Mouse (Mus musculus) midbrain, embryonic 12.5 days (tissue): Measurements from ENCODE around the gene Fam198b. TPM values are rescaled to one million over a fixed set of nuclear protein-coding genes. Genes with fewer than 3 reads are reported as not detected.

Source experiments
- ATAC-seq: fragments of 200-750 bp; cut with Nextera tagmentation; 2 replicates; pipeline ENCODE4 v1.8.0; 2017; ENCODE audit warnings: low read depth, moderate TSS enrichment, moderate library complexity; ENCODE audit not compliant: low FRiP score
- H3K27ac ChIP-seq: fragments of 300-500 bp; sonication (generic); replicated peaks from 2 replicates; pipeline ENCODE4 v1.5.1; 2016; ENCODE audit warnings: mild to moderate bottlenecking
- H3K27me3 ChIP-seq: fragments of 300-500 bp; sonication (generic); 2 replicates; pipeline ENCODE4 v1.6.1; 2016; ENCODE audit warnings: mild to moderate bottlenecking
- H3K36me3 ChIP-seq: fragments of 300-500 bp; sonication (generic); 2 replicates; pipeline ENCODE4 v1.6.1; 2016
- H3K4me1 ChIP-seq: fragments of 300-500 bp; sonication (generic); 2 replicates; pipeline ENCODE4 v1.6.1; 2016
- H3K4me2 ChIP-seq: fragments of 300-500 bp; sonication (generic); replicated peaks from 2 replicates; pipeline ENCODE4 v1.6.1; 2016; ENCODE audit warnings: mild to moderate bottlenecking, moderate library complexity
- H3K4me3 ChIP-seq: fragments of 300-500 bp; sonication (generic); 2 replicates; pipeline ENCODE4 v1.5.1; 2016; ENCODE audit warnings: mild to moderate bottlenecking
- H3K9ac ChIP-seq: fragments of 300-500 bp; sonication (generic); replicated peaks from 2 replicates; pipeline ENCODE4 v1.6.1; 2016; ENCODE audit warnings: mild to moderate bottlenecking, moderate library complexity
- H3K9me3 ChIP-seq: fragments of 300-500 bp; sonication (generic); 2 replicates; pipeline ENCODE4 v1.6.1; 2016; ENCODE audit warnings: mild to moderate bottlenecking
- WGBS: fragments of 180-500 bp; shearing (Covaris S2); methylation state at CpG from one replicate; pipeline ENCODE4 v1.1.7; 2016; 5-methylcytosine and 5-hydroxymethylcytosine counted together
- polyA plus RNA-seq: library from polyadenylated mRNA; unstranded; fragments of >200 nt; fragmentation: Nextera tagmentation; extraction: Ambion mirVana; gene quantifications from 2 replicates; pipeline ENCODE4 v1.2.1, GENCODE M21; 2016

Fam198b gene
- polyA plus RNA-seq, 1 experiment from 2014 or later = 2.8 TPM

- 82% methylated on average over 10 of the region's 10 CpGs for WGBS
- ATAC-seq = no peak
- no peak overlapping the region for H3K4me3 ChIP-seq
- no peaks in the 10 kb centered on the region for H3K36me3 ChIP-seq
- no peak overlapping the region for H3K4me2 ChIP-seq
- no peak overlapping the region for H3K27ac ChIP-seq
- H3K9me3 ChIP-seq = no peaks in the 10 kb centered on the region
- 0 out of 2 replicates have a peak, but pooled peaks cover 2% of the 10 kb centered on the region for H3K4me1 ChIP-seq
- H3K27me3 ChIP-seq = no peaks in the 10 kb centered on the region
- H3K9ac ChIP-seq = no peak overlapping the region
Measured at GRCm38 (mm10) chr3:79904238-79904757, 20.0 kb downstream of the Fam198b start.

- no peak overlapping the region for H3K4me3 ChIP-seq
- 0 out of 2 replicates have a peak, but pooled peaks cover 2% of the 10 kb centered on the region for H3K4me1 ChIP-seq
- H3K27ac ChIP-seq = no peak overlapping the region
- no peaks in the 10 kb centered on the region for H3K9me3 ChIP-seq
- no peaks in the 10 kb centered on the region for H3K36me3 ChIP-seq
- H3K4me2 ChIP-seq = no peak overlapping the region
- ATAC-seq = no peak
- no peaks in the 10 kb centered on the region for H3K27me3 ChIP-seq
- H3K9ac ChIP-seq = no peak overlapping the region
Measured at GRCm38 (mm10) chr3:79905397-79905796, 21.1 kb downstream of the Fam198b start.

DNA sequence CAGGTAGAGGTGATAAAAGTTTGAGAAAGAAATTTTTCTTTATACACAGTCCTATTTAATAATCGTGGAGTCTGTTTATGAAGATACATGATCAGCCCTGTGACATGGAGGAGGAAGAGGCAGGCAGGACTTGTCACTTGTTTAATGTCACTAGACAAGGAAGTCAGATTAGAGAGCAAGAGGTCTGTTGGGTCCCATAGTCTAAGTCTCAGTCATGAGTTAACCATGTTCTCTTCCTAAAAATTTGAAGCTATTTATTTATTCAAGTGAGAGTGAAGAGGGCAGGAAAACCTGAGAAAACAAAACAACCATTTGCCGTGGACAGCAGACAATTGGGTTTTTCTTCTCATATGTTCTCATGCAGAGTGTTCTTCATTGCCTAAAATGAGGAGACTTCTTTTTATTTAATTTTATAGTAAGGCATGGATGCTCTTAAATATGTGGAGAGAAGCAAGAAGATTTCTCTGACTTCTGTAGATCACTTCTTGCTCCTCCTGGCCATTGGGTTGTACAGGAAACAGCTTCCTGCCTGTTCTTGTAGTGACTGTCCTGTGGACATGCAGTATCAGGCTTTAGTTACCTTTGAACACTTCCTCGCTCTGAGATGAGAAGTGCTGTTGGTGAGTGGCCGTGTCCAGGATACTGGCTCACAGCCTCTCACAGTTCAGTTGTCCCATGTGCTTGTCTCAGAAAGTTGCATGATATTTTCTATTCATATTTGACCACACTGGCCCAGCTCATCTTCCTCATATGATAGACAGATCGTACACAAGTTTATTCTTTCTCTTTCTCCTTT, 22.1 kb downstream of the Fam198b start:
- Histone ChIP-seq H3K4me2 (no peak overlapping the region), H3K4me1 (0 out of 2 replicates have a peak, but pooled peaks cover 2% of the 10 kb centered on the region), H3K27me3 (no peaks in the 10 kb centered on the region), H3K27ac (no peak overlapping the region), H3K36me3 (no peaks in the 10 kb centered on the region), H3K9me3 (no peaks in the 10 kb centered on the region), H3K4me3 (no peak overlapping the region), H3K9ac (no peak overlapping the region)
- 89% methylated on average over 5 of the region's 5 CpGs for WGBS
- no peak for ATAC-seq

DNA sequence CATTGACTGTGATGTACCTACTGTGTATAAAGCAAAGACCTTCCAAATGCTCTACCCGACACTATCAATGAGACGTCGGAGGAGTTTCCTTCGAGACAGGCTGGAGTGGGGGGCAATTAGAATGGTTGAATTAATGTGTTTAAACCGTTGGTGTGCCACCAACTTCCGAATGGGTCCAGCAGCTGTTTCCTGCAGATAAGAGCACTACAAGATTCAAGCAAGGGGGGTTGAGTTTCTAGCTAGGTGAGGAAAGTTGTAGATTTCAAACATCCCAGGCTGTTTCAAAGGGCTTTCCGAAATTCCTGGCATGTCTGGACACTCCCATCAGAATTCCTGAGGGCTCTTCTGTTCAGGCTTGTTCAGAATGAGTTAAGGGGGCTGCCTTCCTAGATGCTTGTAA, 22.9 kb downstream of the Fam198b start:
- Histone ChIP-seq H3K36me3 (no peaks in the 10 kb centered on the region), H3K4me2 (no peak overlapping the region), H3K4me1 (0 out of 2 replicates have a peak, but pooled peaks cover 2% of the 10 kb centered on the region), H3K4me3 (no peak overlapping the region), H3K9me3 (no peaks in the 10 kb centered on the region), H3K27ac (no peak overlapping the region), H3K27me3 (no peaks in the 10 kb centered on the region), H3K9ac (no peak overlapping the region)
- 73% methylated on average over 7 of the region's 7 CpGs for WGBS
- ATAC-seq = no peak

DNA sequence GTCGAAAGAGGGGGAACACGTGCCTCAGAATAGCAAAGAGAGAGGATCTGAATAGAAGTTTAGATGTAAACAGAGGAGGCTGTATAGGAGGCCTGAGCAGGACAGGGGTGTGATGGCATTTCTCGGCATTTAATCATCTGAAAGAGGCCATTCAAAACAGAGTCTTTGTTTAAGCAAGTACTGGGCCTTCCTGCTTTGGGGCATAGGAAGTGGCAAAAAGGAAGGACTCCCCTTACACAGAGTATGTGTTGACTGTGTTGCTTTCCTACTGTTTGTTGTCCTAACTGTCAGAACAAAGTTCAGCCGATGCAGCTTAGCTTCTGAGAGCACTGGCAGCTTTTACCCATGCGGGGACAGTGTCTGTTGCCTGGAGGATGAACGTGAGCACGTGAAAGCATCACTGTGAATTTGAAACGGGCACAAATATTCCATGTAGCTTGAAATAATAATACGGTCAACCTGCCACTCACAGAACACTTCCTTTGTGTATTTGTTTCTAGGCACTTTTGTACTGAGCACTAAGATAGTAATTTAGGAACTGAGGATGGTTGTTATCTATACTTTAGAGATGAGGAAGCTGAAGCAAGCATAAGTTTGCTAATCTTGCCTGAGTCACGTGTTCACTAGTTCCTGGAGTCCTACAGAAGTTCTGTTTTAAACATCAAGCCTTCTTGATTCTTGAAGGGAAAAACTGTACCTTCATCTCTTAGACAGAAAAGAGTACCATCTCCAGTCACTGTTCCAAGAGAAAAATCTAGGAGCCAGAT, 26.2 kb downstream of the Fam198b start:
- no peak overlapping the region for H3K9ac ChIP-seq
- H3K36me3 ChIP-seq = no peaks in the 10 kb centered on the region
- no peak overlapping the region for H3K4me3 ChIP-seq
- WGBS = 67% methylated on average over 10 of the region's 10 CpGs
- no peaks in the 10 kb centered on the region for H3K4me1 ChIP-seq
- no peak overlapping the region for H3K27ac ChIP-seq
- ATAC-seq = no peak
- H3K9me3 ChIP-seq = no peaks in the 10 kb centered on the region
- no peak overlapping the region for H3K4me2 ChIP-seq
- H3K27me3 ChIP-seq = no peaks in the 10 kb centered on the region

- WGBS = 86% methylated on average over 3 of the region's 3 CpGs
- no peak for ATAC-seq
- H3K4me1 ChIP-seq = no peaks in the 10 kb centered on the region
- no peak overlapping the region for H3K27ac ChIP-seq
- no peak overlapping the region for H3K4me3 ChIP-seq
- no peaks in the 10 kb centered on the region for H3K27me3 ChIP-seq
- H3K9ac ChIP-seq = no peak overlapping the region
- no peak overlapping the region for H3K4me2 ChIP-seq
- no peaks in the 10 kb centered on the region for H3K9me3 ChIP-seq
- no peaks in the 10 kb centered on the region for H3K36me3 ChIP-seq
Measured at GRCm38 (mm10) chr3:79911166-79911565, 26.8 kb downstream of the Fam198b start.

- 82% methylated on average over 5 of the region's 5 CpGs for WGBS
- H3K9ac ChIP-seq = no peak overlapping the region
- H3K4me2 ChIP-seq = no peak overlapping the region
- H3K27ac ChIP-seq = no peak overlapping the region
- no peaks in the 10 kb centered on the region for H3K36me3 ChIP-seq
- H3K27me3 ChIP-seq = no peaks in the 10 kb centered on the region
- H3K9me3 ChIP-seq = no peaks in the 10 kb centered on the region
- no peak for ATAC-seq
- no peaks in the 10 kb centered on the region for H3K4me1 ChIP-seq
- H3K4me3 ChIP-seq = no peak overlapping the region
Measured at GRCm38 (mm10) chr3:79914012-79914411, 29.7 kb downstream of the Fam198b start.

DNA sequence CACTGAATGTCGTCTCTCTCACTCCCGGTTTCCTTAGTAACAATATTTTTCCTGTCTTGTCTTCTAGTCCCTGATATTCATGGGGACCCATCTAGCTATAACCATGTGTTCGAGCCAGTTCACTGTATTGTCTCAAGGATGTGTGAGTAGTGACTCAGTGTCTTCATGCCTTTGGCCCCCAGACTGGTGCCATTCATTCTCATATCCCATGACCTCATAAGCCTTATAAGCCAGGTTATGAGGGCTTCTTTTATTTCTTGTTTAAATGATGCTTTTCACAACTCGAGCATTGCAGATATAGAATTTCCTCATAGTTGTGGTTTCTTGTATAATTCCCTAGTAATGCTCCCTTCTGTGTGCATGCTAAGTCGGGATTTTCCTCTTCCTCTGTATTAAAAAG, 31.9 kb downstream of the Fam198b start:
- Histone ChIP-seq H3K9ac (no peak overlapping the region), H3K4me3 (no peak overlapping the region), H3K36me3 (no peaks in the 10 kb centered on the region), H3K4me1 (no peaks in the 10 kb centered on the region), H3K27ac (no peak overlapping the region), H3K9me3 (no peaks in the 10 kb centered on the region), H3K27me3 (no peaks in the 10 kb centered on the region), H3K4me2 (no peak overlapping the region)
- WGBS = 85% methylated on average over 5 of the region's 5 CpGs
- no peak for ATAC-seq

GRCm38 (mm10) chr3:79918761-79919160, 34.4 kb downstream of the Fam198b start:
- no peaks in the 10 kb centered on the region for H3K9me3 ChIP-seq
- H3K27ac ChIP-seq = no peak overlapping the region
- H3K4me1 ChIP-seq = no peaks in the 10 kb centered on the region
- no peak for ATAC-seq
- H3K27me3 ChIP-seq = no peaks in the 10 kb centered on the region
- H3K4me2 ChIP-seq = no peak overlapping the region
- H3K4me3 ChIP-seq = no peak overlapping the region
- no peak overlapping the region for H3K9ac ChIP-seq
- no peaks in the 10 kb centered on the region for H3K36me3 ChIP-seq

GRCm38 (mm10) chr3:79925950-79926697, 41.8 kb downstream of the Fam198b start:
- Histone ChIP-seq H3K9ac (no peak overlapping the region), H3K4me3 (no peak overlapping the region), H3K27me3 (no peaks in the 10 kb centered on the region), H3K36me3 (no peaks in the 10 kb centered on the region), H3K4me2 (no peak overlapping the region), H3K9me3 (no peaks in the 10 kb centered on the region), H3K4me1 (peaks cover 7% of the 10 kb centered on the region), H3K27ac (no peak overlapping the region)
- WGBS = 69% methylated on average over 5 of the region's 5 CpGs
- ATAC-seq = no peak

DNA sequence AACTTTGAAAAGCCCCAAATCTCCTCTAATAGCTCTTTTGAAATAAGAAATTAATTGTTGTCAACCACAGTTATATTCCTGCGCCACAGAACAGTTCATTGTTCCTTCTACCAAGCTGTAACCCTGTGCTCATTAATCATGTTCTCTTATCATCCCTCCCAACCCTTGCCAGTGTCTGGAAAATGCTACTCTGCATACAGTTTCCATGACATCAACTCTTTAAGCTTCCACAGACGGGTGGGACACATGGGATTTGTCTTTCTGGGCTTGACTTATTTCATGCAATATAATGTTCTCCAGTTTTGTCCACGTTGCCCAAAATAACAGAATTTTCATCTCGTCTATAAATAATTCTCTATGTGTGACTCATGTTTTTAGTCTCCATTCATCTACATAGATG, 42.7 kb downstream of the Fam198b start:
- no peak for ATAC-seq
- H3K27me3 ChIP-seq = no peaks in the 10 kb centered on the region

DNA sequence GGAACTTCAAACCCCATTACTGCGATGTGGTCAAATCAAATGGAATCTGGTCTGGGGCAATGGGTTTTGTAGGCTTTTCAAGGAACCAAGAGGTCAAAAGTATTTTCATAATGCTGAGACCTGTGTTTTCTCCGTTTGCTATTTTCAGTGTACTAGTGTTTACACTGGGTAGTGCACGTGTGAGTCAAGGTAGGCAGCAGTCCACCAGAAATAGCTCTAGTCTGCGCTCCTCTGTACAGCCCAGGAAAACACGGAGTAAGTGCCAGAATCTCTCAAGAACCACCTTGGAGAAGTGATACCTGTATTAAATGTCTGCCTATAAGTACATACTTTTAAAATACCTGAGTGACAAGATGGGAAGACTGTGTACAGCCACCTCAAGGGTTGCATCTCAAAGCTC, 44.1 kb downstream of the Fam198b start:
- no peaks in the 10 kb centered on the region for H3K9me3 ChIP-seq
- peaks cover 7% of the 10 kb centered on the region for H3K4me1 ChIP-seq
- no peak for ATAC-seq
- H3K27ac ChIP-seq = no peak overlapping the region
- no peaks in the 10 kb centered on the region for H3K36me3 ChIP-seq
- no peak overlapping the region for H3K4me2 ChIP-seq
- H3K27me3 ChIP-seq = no peaks in the 10 kb centered on the region
- WGBS = 87% methylated on average over 5 of the region's 5 CpGs
- no peak overlapping the region for H3K9ac ChIP-seq
- H3K4me3 ChIP-seq = no peak overlapping the region

More for the DNA sequence above, 42.7 kb downstream of the Fam198b start:
- Histone ChIP-seq H3K4me3 (no peak overlapping the region), H3K4me1 (peaks cover 7% of the 10 kb centered on the region), H3K9me3 (no peaks in the 10 kb centered on the region), H3K9ac (no peak overlapping the region), H3K36me3 (no peaks in the 10 kb centered on the region), H3K27ac (no peak overlapping the region), H3K4me2 (no peak overlapping the region)
- 85% methylated on average over 4 of the region's 4 CpGs for WGBS
